Mouse (Mus musculus) ES-Bruce4 (cell line): ENCODE data around the gene Rps6kb1. TPM values are rescaled to one million over a fixed set of nuclear protein-coding genes. Genes with fewer than 3 reads are reported as not detected.
"Not testable (repeated sequence)": the region's sequence is repeated elsewhere in the genome, so short reads cannot be mapped to it uniquely, and the experiment has no call there.

Experiments
- H3K27ac ChIP-seq: 2 replicates; pipeline ENCODE4 v1.5.1; 2012; ENCODE audit warnings: low read length, inconsistent platforms; ENCODE audit not compliant: insufficient read depth
- H3K27me3 ChIP-seq: 2 replicates; pipeline ENCODE4 v1.6.1; 2012; ENCODE audit warnings: mild to moderate bottlenecking, low read length, inconsistent platforms; ENCODE audit not compliant: control insufficient read depth, poor library complexity, insufficient read depth, severe bottlenecking
- H3K36me3 ChIP-seq: 2 replicates; pipeline ENCODE4 v1.6.1; 2012; ENCODE audit warnings: inconsistent platforms, mild to moderate bottlenecking, low read length, moderate library complexity; ENCODE audit not compliant: control insufficient read depth, poor library complexity, insufficient read depth, severe bottlenecking
- H3K4me1 ChIP-seq: one replicate; pipeline ENCODE4 v1.8.1; 2011; ENCODE audit warnings: low read length; ENCODE audit not compliant: control insufficient read depth, insufficient read depth
- H3K4me3 ChIP-seq: 2 replicates; pipeline ENCODE4 v1.5.1; 2011; ENCODE audit warnings: low read depth, mild to moderate bottlenecking, low read length
- H3K9ac ChIP-seq: 2 replicates; pipeline ENCODE4 v1.6.1; 2012; ENCODE audit warnings: low read depth, mild to moderate bottlenecking, inconsistent platforms; ENCODE audit not compliant: poor library complexity, severe bottlenecking
- H3K9me3 ChIP-seq: replicated peaks from 2 replicates; pipeline ENCODE4 v1.6.1; 2012; ENCODE audit warnings: mild to moderate bottlenecking, low read length, inconsistent platforms; ENCODE audit not compliant: control insufficient read depth, poor library complexity, insufficient read depth, severe bottlenecking
- CTCF ChIP-seq: IDR thresholded peaks from one replicate; pipeline ENCODE4 v1.8.1; 2011; ENCODE audit warnings: low read depth, low read length
- EP300 ChIP-seq: IDR thresholded peaks from 2 replicates; pipeline ENCODE4 v1.6.1; 2011; ENCODE audit warnings: low read depth, low read length; ENCODE audit not compliant: insufficient read depth
- POLR2A ChIP-seq: IDR thresholded peaks from one replicate; pipeline ENCODE4 v1.8.1; 2011; ENCODE audit warnings: low read length; ENCODE audit not compliant: insufficient read depth
- polyA plus RNA-seq: library from polyadenylated mRNA; stranded (reverse); fragments of >200 nt; gene quantifications from 2 replicates; pipeline ENCODE4 v1.2.4, GENCODE M21; 2011; ENCODE audit warnings: low read depth; ENCODE audit not compliant: missing spikeins, insufficient read depth, insufficient read length

Gene Rps6kb1
- polyA plus RNA-seq, 1 experiment = 82.2 TPM

- 0 out of 2 replicates have a peak overlapping the region, but pooled peaks have one; percentile 6 for H3K4me3 ChIP-seq
- not testable (repeated sequence) for H3K36me3 ChIP-seq, H3K4me1 ChIP-seq, H3K9ac ChIP-seq, H3K27me3 ChIP-seq, H3K9me3 ChIP-seq, H3K27ac ChIP-seq
- TF ChIP-seq CTCF = peak; percentile 41
Observed at GRCm38 (mm10) chr11:86464275-86464674, 80.3 kb downstream of the Rps6kb1 start.

- no peaks in the 10 kb centered on the region for H3K4me1 ChIP-seq
- H3K36me3 ChIP-seq = no peaks in the 10 kb centered on the region
- no peaks in the 10 kb centered on the region for H3K27me3 ChIP-seq
- TF ChIP-seq EP300 (no peak), CTCF (no peak), POLR2A (no peak)
- no peak overlapping the region for H3K27ac ChIP-seq
- H3K9ac ChIP-seq = no peak overlapping the region
- H3K4me3 ChIP-seq = no peak overlapping the region
- no peaks in the 10 kb centered on the region for H3K9me3 ChIP-seq
Observed at GRCm38 (mm10) chr11:86462579-86462978, 82.0 kb downstream of the Rps6kb1 start.

GRCm38 (mm10) chr11:86458866-86459265, 85.7 kb downstream of the Rps6kb1 start:
- no peaks in the 10 kb centered on the region for H3K9me3 ChIP-seq
- H3K4me3 ChIP-seq = no peak overlapping the region
- TF ChIP-seq CTCF (no peak), EP300 (no peak), POLR2A (no peak)
- H3K27me3 ChIP-seq = no peaks in the 10 kb centered on the region
- H3K4me1 ChIP-seq = no peaks in the 10 kb centered on the region
- no peak overlapping the region for H3K9ac ChIP-seq
- H3K36me3 ChIP-seq = no peaks in the 10 kb centered on the region
- H3K27ac ChIP-seq = no peak overlapping the region

GRCm38 (mm10) chr11:86457545-86457944, 87.1 kb downstream of the Rps6kb1 start:
- H3K27me3 ChIP-seq = no peaks in the 10 kb centered on the region
- no peak overlapping the region for H3K27ac ChIP-seq
- no peaks in the 10 kb centered on the region for H3K4me1 ChIP-seq
- H3K9ac ChIP-seq = no peak overlapping the region
- TF ChIP-seq EP300 = no peak
- TF ChIP-seq CTCF = no peak
- TF ChIP-seq POLR2A = no peak
- no peak overlapping the region for H3K4me3 ChIP-seq
- no peaks in the 10 kb centered on the region for H3K36me3 ChIP-seq
- H3K9me3 ChIP-seq = no peaks in the 10 kb centered on the region

- TF ChIP-seq CTCF = no peak
- TF ChIP-seq POLR2A = no peak
- no peak for TF ChIP-seq EP300
- Histone ChIP-seq H3K27ac (no peak overlapping the region), H3K9me3 (no peaks in the 10 kb centered on the region), H3K9ac (no peak overlapping the region), H3K27me3 (no peaks in the 10 kb centered on the region), H3K4me3 (no peak overlapping the region), H3K4me1 (no peaks in the 10 kb centered on the region), H3K36me3 (no peaks in the 10 kb centered on the region)
Observed at GRCm38 (mm10) chr11:86453991-86454390, 90.6 kb downstream of the Rps6kb1 start.

Other genes with a start within 250 kb of the Rps6kb1 start
- 58.7 and 59.2 TPM in 2 replicates for gene Med13, start 187.2 kb downstream of the Rps6kb1 start, polyA plus RNA-seq
- gene Rnft1, start 60.1 kb downstream of the Rps6kb1 start, polyA plus RNA-seq = 25.0 and 30.3 TPM in 2 replicates
- 9.7 and 12.1 TPM in 2 replicates for gene Tubd1, start 186 bp upstream of the Rps6kb1 start, polyA plus RNA-seq
- gene Vmp1, start 139.0 kb upstream of the Rps6kb1 start, polyA plus RNA-seq = 101 and 113 TPM in 2 replicates
- 15.8 and 16.1 TPM in 2 replicates for gene Ptrh2, start 139.2 kb upstream of the Rps6kb1 start, polyA plus RNA-seq
- gene Cltc, start 212.8 kb upstream of the Rps6kb1 start, polyA plus RNA-seq = 453 and 507 TPM in 2 replicates